In the genomic region with DNA sequence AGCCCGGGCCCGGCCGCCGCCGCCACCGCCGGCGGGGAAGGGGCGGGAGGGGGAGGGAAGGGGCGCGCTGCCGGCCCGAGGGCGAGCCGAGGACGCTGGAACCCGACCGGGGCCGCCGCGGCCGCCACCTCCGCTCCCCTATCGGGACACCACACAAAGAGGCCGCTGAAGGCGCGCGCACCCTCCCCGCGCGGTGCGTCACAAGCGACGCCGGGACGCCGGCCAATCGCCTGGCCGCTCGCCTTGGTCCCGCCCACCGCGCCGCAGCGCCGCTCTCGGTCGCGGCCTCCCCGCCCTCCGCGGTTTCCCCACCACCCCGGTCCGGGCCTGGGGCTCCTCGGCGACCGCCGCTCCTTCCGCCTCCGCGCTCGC, we compare ENCODE assay signal across 1 mouse cellular context.
TF ChIP-seq lines count a peak whose summit lies in the region.

A gene (minus strand): TSS at position 161 of the 372 bp plus-strand sequence.

TF ChIP-seq in CH12.LX, 34 proteins besides CTCF, POLR2A, EP300 and RAD21 (continued from another document):
- TF ChIP-seq USF2 (conservative IDR thresholded peaks at IDR 0.05; ENCODE audit: low read depth, low read length) (no peak), MAZ (IDR thresholded peaks at IDR 0.05; ENCODE audit: low read depth, low read length) (no peak), ETS1 (conservative IDR thresholded peaks at IDR 0.05; ENCODE audit: low read depth, low read length) (no peak), IRF4 (IDR thresholded peaks at IDR 0.05; ENCODE audit: low read depth, low read length) (no peak), ZC3H11A (IDR thresholded peaks at IDR 0.05; ENCODE audit: low read depth, low read length) (no peak), JUND (conservative IDR thresholded peaks at IDR 0.05; ENCODE audit: low read depth, low read length) (no peak), HCFC1 (IDR thresholded peaks at IDR 0.05; ENCODE audit: low read depth, low read length) (no peak), PAX5 (IDR thresholded peaks at IDR 0.05; ENCODE audit: low read length) (no peak), ZMIZ1 (IDR thresholded peaks at IDR 0.05; ENCODE audit: low read depth, low read length) (no peak), MYC (IDR thresholded peaks at IDR 0.05; ENCODE audit: low read depth, low read length) (no peak)
